Mouse (Mus musculus): Measurements from ENCODE around the gene Ptgir. TPM values are rescaled to one million over a fixed set of nuclear protein-coding genes. Genes with fewer than 3 reads are reported as not detected.

Ptgir gene
- 0.37 TPM in 1 of 2 replicates, not detected in the other for polyA plus RNA-seq (2015; fragmentation: Nextera tagmentation; extraction: Ambion mirVana)

GRCm38 (mm10) chr7:16906281-16906680, at the start of gene Ptgir:
TSS of gene Ptgir (plus strand) at chr7:16906490.

GRCm38 (mm10) chr7:16875310-16875325, 31.2 kb upstream of the Ptgir start, which contains the start of gene Dact3:
TSS of gene Dact3 (plus strand) at chr7:16875317.

GRCm38 (mm10) chr7:16891641-16892351, 14.5 kb upstream of the Ptgir start, which contains the start of gene Gng8:
TSS of gene Gng8 (plus strand) at chr7:16891786.

GRCm38 (mm10) chr7:16924037-16924834, 17.9 kb downstream of the Ptgir start, which contains the start of gene Calm3:
TSS of gene Calm3 (minus strand) at chr7:16924114.

GRCm38 (mm10) chr7:16944061-16944807, 37.9 kb downstream of the Ptgir start, which contains the start of gene Pnmal2:
TSS of gene Pnmal2 (plus strand) at chr7:16944682.

GRCm38 (mm10) chr7:16959539-16960187, 53.4 kb downstream of the Ptgir start, which contains the start of gene Pnmal1:
TSS of gene Pnmal1 (plus strand) at chr7:16959679.

Other genes starting within 250 kb of the Ptgir start
- 0.25 TPM in 1 of 2 replicates, not detected in the other for gene Ceacam15, start 230.8 kb upstream of the Ptgir start, polyA plus RNA-seq (2015; fragmentation: Nextera tagmentation; extraction: Ambion mirVana)
- 0.33 and 0.57 TPM in 2 replicates for gene Ceacam9, start 184.6 kb upstream of the Ptgir start, polyA plus RNA-seq (2015; fragmentation: Nextera tagmentation; extraction: Ambion mirVana)
- gene Ap2s1, start 168.1 kb upstream of the Ptgir start, polyA plus RNA-seq (2015; fragmentation: Nextera tagmentation; extraction: Ambion mirVana): 513 and 574 TPM in 2 replicates
- gene Slc1a5, start 125.2 kb upstream of the Ptgir start, polyA plus RNA-seq (2015; fragmentation: Nextera tagmentation; extraction: Ambion mirVana): 8.7 and 10.1 TPM in 2 replicates
- 121 and 149 TPM in 2 replicates for gene Strn4, start 90.6 kb upstream of the Ptgir start, polyA plus RNA-seq (2015; fragmentation: Nextera tagmentation; extraction: Ambion mirVana)
- 43.6 and 49.7 TPM in 2 replicates for gene Fkrp, start 89.8 kb upstream of the Ptgir start, polyA plus RNA-seq (2015; fragmentation: Nextera tagmentation; extraction: Ambion mirVana)
- 5.4 and 6.6 TPM in 2 replicates for gene Prkd2, start 63.6 kb upstream of the Ptgir start, polyA plus RNA-seq (2015; fragmentation: Nextera tagmentation; extraction: Ambion mirVana)
- 11.2 and 15.7 TPM in 2 replicates for gene Dact3, start 31.2 kb upstream of the Ptgir start, polyA plus RNA-seq (2015; fragmentation: Nextera tagmentation; extraction: Ambion mirVana)
- gene Gng8, start 14.7 kb upstream of the Ptgir start, polyA plus RNA-seq (2015; fragmentation: Nextera tagmentation; extraction: Ambion mirVana): 1.5 and 1.8 TPM in 2 replicates
- gene Calm3, start 17.6 kb downstream of the Ptgir start, polyA plus RNA-seq (2015; fragmentation: Nextera tagmentation; extraction: Ambion mirVana): 389 and 426 TPM in 2 replicates
- 148 and 154 TPM in 2 replicates for gene Pnmal2, start 38.2 kb downstream of the Ptgir start, polyA plus RNA-seq (2015; fragmentation: Nextera tagmentation; extraction: Ambion mirVana)
- 40.6 and 46.3 TPM in 2 replicates for gene Pnmal1, start 53.2 kb downstream of the Ptgir start, polyA plus RNA-seq (2015; fragmentation: Nextera tagmentation; extraction: Ambion mirVana)
- gene Gm42372, start 76.6 kb downstream of the Ptgir start, polyA plus RNA-seq (2015; fragmentation: Nextera tagmentation; extraction: Ambion mirVana): 10.7 and 12.8 TPM in 2 replicates
- gene Ccdc8, start 86.2 kb downstream of the Ptgir start, polyA plus RNA-seq (2015; fragmentation: Nextera tagmentation; extraction: Ambion mirVana): 2.6 and 3.3 TPM in 2 replicates
- gene Ppp5c, start 121.4 kb downstream of the Ptgir start, polyA plus RNA-seq (2015; fragmentation: Nextera tagmentation; extraction: Ambion mirVana): 126 and 135 TPM in 2 replicates
- 3.0 and 4.4 TPM in 2 replicates for gene Hif3a, start 155.9 kb downstream of the Ptgir start, polyA plus RNA-seq (2015; fragmentation: Nextera tagmentation; extraction: Ambion mirVana)
- 3.8 and 4.6 TPM in 2 replicates for gene Psg16, start 167.6 kb downstream of the Ptgir start, polyA plus RNA-seq (2015; fragmentation: Nextera tagmentation; extraction: Ambion mirVana)
- gene Ceacam3, start 243.8 kb downstream of the Ptgir start, polyA plus RNA-seq (2015; fragmentation: Nextera tagmentation; extraction: Ambion mirVana): not detected in 2 replicates

Data from neural tube, postnatal 0 days (tissue).